Mouse (Mus musculus): ENCODE results near the gene Ctrb1. TPM values are rescaled to one million over a fixed set of nuclear protein-coding genes. Genes with fewer than 3 reads are reported as not detected.

Gene Ctrb1
- total and polyA plus RNA-seq, 2 experiments, result 1.9 to 134 TPM

DNA sequence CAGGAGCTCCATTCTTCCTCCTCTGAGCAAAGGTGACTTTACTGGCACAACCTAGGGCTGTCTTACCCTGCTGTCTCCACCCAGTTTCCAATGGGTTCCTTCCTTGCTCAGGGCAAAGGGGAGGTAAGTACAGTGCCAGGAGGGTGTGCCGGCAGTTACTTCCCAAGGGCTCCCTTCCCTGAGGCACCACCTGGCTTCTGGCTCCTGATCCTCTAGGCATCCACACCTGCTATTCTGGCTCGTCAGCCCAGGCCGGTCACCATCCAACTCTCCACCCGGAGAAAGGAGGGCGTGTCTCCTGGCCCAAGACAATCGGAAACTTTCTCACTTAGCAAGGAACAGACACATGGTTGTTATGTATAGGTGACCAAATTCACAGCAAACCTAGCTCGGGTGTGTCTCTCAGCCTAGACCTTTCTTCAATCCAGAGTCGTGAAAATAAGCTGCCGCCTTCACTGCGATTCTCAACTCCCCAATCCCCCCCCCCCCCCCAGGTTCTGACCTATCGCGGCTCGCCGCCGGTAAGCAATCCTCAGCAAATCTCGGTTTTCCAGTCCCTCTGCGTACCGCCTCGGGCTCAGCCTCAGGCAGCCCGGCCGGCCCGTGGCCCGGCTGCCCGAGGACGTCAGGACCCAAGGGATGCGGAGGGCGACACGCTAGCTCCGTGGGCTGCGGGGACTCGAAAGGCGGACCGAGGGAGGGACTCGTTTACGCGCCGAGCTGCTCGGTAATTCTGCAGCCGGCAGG lies 40.6 kb upstream of the Ctrb1 start:
- H3K79me2 ChIP-seq (ENCODE audit: control insufficient read depth, insufficient read depth, low read length), result peaks cover 59% of the 10 kb centered on the region
- peak; percentile 74 for DNase-seq (ENCODE audit: extremely low read depth, low read depth, low spot score)
- TF ChIP-seq CTCF (IDR thresholded peaks at IDR 0.05; ENCODE audit: low read depth, low read length), result no peak
- H3K36me3 ChIP-seq (ENCODE audit: control insufficient read depth, insufficient read depth, low read length), result no peaks in the 10 kb centered on the region
- peaks cover 76% of the 10 kb centered on the region for H3K4me1 ChIP-seq (ENCODE audit: control insufficient read depth, insufficient read depth, low read length)
- no peaks in the 10 kb centered on the region for H3K27me3 ChIP-seq (ENCODE audit: control insufficient read depth, insufficient read depth, low read length)
- 1% methylated on average over 39 of the region's 39 CpGs for WGBS
- peak overlapping the region; percentile 88 for H3K27ac ChIP-seq (replicated peaks; ENCODE audit: insufficient read depth, low read depth, low read length)
- peak overlapping the region; percentile 85 for H3K4me3 ChIP-seq (ENCODE audit: insufficient read depth, low read depth, low read length)
- H3K9ac ChIP-seq (ENCODE audit: low read depth, low read length), result peak overlapping the region; percentile 87

DNA sequence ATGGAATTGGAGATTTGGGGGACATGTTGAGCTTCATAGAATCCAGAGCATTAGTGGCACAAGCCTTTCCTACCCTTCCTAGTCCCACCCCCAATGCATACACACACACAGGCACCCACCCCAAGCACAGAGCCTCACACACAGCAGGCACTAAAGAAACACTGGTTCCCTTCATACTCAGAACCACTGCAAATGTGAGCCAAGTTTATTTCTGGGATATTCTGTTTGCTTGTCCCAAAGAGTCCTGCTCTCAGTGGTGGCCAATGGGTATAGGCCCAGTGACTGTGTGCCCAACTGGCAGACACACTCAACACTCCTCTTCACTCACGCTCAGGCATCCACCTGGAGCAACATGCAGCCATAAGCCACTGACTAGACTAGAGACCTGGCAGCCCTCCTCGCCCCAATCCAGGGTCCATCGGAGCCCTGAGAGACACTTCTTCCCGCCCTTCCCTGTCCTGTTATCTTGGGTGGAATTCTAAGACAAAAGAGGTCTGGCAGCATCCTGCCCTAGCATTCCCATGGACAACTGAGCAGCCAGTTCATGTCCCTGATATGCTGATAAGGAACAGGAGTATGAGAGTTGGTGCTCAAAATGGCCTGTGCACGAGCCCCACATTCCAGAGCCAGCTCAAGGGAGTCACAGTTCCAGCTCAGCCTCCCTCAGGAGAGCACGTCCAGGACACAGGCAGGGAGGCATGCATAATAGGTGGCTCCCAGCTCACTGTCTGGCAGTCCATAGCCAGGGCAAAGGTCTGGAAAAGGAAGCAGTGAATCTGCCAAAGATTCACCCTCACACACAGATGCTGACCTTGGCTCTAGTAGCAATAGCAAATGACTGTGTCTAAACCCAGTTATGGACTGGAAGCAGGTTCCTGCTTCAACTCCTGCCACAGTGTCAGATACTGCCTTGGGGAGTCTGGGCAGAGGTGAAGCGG lies 38.7 kb upstream of the Ctrb1 start:
- 17% methylated on average over 7 of the region's 7 CpGs for WGBS
- DNase-seq (ENCODE audit: extremely low read depth, low read depth, low spot score), result peak; percentile 99
- H3K4me1 ChIP-seq (ENCODE audit: control insufficient read depth, insufficient read depth, low read length), result peaks cover 68% of the 10 kb centered on the region
- H3K36me3 ChIP-seq (ENCODE audit: control insufficient read depth, insufficient read depth, low read length), result no peaks in the 10 kb centered on the region
- peaks cover 56% of the 10 kb centered on the region for H3K79me2 ChIP-seq (ENCODE audit: control insufficient read depth, insufficient read depth, low read length)
- H3K27me3 ChIP-seq (ENCODE audit: control insufficient read depth, insufficient read depth, low read length), result no peaks in the 10 kb centered on the region
- H3K9ac ChIP-seq (ENCODE audit: low read depth, low read length), result peak overlapping the region; percentile 87
- peak overlapping the region; percentile 88 for H3K27ac ChIP-seq (replicated peaks; ENCODE audit: insufficient read depth, low read depth, low read length)
- no peak overlapping the region for H3K4me3 ChIP-seq (ENCODE audit: insufficient read depth, low read depth, low read length)
- no peak for TF ChIP-seq POLR2A (IDR thresholded peaks at IDR 0.05; ENCODE audit: extremely low read depth, insufficient read depth, low read length)
- no peak for TF ChIP-seq CTCF (IDR thresholded peaks at IDR 0.05; ENCODE audit: low read depth, low read length)

DNA sequence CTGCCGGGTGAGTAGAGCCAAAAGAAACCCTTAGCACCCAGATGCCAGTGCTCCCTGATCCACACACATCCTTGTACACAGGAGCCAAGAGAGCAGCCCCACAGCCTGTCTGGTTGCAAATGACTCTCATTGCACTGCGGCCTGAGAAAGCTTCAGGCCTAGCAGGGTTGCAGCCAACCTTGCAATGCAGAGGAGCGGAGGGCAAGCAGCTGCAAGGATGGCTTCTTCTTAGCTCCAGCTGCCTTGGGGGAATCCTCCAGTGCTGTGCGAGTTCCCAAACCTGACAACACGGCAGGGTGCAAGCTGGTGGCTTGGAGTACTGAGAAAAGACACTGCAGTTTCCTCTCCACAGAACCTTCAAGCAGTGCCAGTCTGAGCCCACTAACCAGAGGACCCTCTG lies 37.7 kb upstream of the Ctrb1 start:
- no peak for DNase-seq (ENCODE audit: extremely low read depth, low read depth, low spot score)
- Histone ChIP-seq H3K4me1 (ENCODE audit: control insufficient read depth, insufficient read depth, low read length) (peaks cover 65% of the 10 kb centered on the region), H3K4me3 (ENCODE audit: insufficient read depth, low read depth, low read length) (no peak overlapping the region), H3K79me2 (ENCODE audit: control insufficient read depth, insufficient read depth, low read length) (peaks cover 54% of the 10 kb centered on the region), H3K36me3 (ENCODE audit: control insufficient read depth, insufficient read depth, low read length) (no peaks in the 10 kb centered on the region), H3K27me3 (ENCODE audit: control insufficient read depth, insufficient read depth, low read length) (no peaks in the 10 kb centered on the region), H3K9ac (ENCODE audit: low read depth, low read length) (peak overlapping the region; percentile 27; the same call in 1 of the 2 replicates), H3K27ac (replicated peaks; ENCODE audit: insufficient read depth, low read depth, low read length) (peak overlapping the region; percentile 88)
- 63% methylated on average over 5 of the region's 5 CpGs for WGBS
- TF ChIP-seq POLR2A (IDR thresholded peaks at IDR 0.05; ENCODE audit: extremely low read depth, insufficient read depth, low read length), result no peak
- no peak for TF ChIP-seq CTCF (IDR thresholded peaks at IDR 0.05; ENCODE audit: low read depth, low read length)

DNA sequence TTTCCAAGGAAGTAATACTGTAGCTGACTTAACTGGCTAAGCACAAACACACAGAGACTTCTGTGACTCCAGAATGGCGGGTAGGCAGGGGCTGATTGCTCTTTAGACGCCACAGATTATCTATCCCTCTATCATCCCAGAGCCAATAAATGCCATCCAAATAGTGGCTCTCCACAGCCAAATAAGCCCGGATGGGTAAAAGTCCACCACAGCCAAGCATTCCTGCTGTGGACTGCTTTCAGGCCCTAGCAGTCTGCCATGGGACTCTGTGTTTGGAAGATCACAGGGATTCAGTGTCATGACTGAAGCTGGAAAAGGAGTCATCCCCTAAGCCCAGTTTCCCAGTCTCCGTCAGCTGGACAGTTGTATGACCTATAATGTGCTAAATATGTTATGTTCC lies 36.7 kb upstream of the Ctrb1 start:
- 23% methylated on average over 4 of the region's 4 CpGs for WGBS
- DNase-seq (ENCODE audit: extremely low read depth, low read depth, low spot score), result peak; percentile 93
- no peak for TF ChIP-seq POLR2A (IDR thresholded peaks at IDR 0.05; ENCODE audit: extremely low read depth, insufficient read depth, low read length)
- TF ChIP-seq CTCF (IDR thresholded peaks at IDR 0.05; ENCODE audit: low read depth, low read length), result no peak
- no peak overlapping the region for H3K9ac ChIP-seq (ENCODE audit: low read depth, low read length)
- H3K79me2 ChIP-seq (ENCODE audit: control insufficient read depth, insufficient read depth, low read length), result peaks cover 54% of the 10 kb centered on the region
- no peaks in the 10 kb centered on the region for H3K36me3 ChIP-seq (ENCODE audit: control insufficient read depth, insufficient read depth, low read length)
- peak overlapping the region; percentile 88 for H3K27ac ChIP-seq (replicated peaks; ENCODE audit: insufficient read depth, low read depth, low read length)
- peaks cover 55% of the 10 kb centered on the region for H3K4me1 ChIP-seq (ENCODE audit: control insufficient read depth, insufficient read depth, low read length)
- no peaks in the 10 kb centered on the region for H3K27me3 ChIP-seq (ENCODE audit: control insufficient read depth, insufficient read depth, low read length)
- H3K4me3 ChIP-seq (ENCODE audit: insufficient read depth, low read depth, low read length), result no peak overlapping the region

DNA sequence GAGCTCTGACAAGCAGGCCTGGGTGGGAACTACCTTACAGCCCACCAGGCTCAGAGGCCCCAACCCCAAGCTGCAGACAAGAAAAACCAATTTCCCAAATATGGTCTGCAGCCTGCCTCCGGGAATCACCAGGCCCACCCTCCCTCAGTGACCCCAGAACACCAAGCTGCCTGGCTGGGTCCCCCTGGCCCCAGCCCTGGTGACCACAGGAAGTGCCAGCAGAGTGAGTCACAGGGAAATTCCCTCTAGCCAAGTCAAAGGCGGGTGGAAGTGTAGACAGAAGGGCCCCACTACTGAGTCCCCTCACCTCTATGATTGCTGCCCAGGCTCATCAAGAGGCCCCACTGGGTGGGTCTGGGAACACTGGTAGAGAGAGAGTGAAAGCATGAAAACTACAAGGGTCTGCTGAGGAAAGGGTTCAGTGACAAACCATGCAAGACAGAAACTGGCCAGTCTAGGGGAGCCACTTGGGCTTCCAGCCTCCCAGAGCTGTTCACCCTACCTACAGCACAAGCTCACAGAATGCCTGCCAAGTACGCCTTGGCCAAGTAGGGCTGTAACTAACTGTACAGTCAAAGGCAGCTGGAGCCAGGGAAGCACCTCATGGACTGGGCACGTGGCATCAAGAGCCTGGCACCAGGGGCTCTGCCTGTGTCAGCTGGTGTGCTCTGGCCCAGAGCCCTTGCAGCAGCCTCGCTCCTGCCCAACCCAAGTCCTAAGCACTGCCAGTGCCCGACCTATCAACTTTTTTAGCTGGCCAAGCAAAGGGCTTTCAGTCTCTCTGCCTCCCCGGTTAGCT lies 35.5 kb upstream of the Ctrb1 start:
- 0 out of 2 replicates have a peak, but pooled peaks cover under 1% of the 10 kb centered on the region for H3K36me3 ChIP-seq (ENCODE audit: control insufficient read depth, insufficient read depth, low read length)
- DNase-seq (ENCODE audit: extremely low read depth, low read depth, low spot score), result peak; percentile 100
- 16% methylated on average over 7 of the region's 7 CpGs for WGBS
- H3K27me3 ChIP-seq (ENCODE audit: control insufficient read depth, insufficient read depth, low read length), result no peaks in the 10 kb centered on the region
- H3K79me2 ChIP-seq (ENCODE audit: control insufficient read depth, insufficient read depth, low read length), result peaks cover 50% of the 10 kb centered on the region
- peak overlapping the region; percentile 43; the same call in 1 of the 2 replicates for H3K9ac ChIP-seq (ENCODE audit: low read depth, low read length)
- H3K27ac ChIP-seq (replicated peaks; ENCODE audit: insufficient read depth, low read depth, low read length), result peak overlapping the region; percentile 88
- H3K4me3 ChIP-seq (ENCODE audit: insufficient read depth, low read depth, low read length), result no peak overlapping the region
- TF ChIP-seq POLR2A (IDR thresholded peaks at IDR 0.05; ENCODE audit: extremely low read depth, insufficient read depth, low read length) (no peak), CTCF (IDR thresholded peaks at IDR 0.05; ENCODE audit: low read depth, low read length) (no peak)
- H3K4me1 ChIP-seq (ENCODE audit: control insufficient read depth, insufficient read depth, low read length), result peaks cover 51% of the 10 kb centered on the region

All from liver, adult 2 months (tissue).